Mouse (Mus musculus): Measurements from ENCODE around the gene Zfand3. TPM values are rescaled to one million over a fixed set of nuclear protein-coding genes. Genes with fewer than 3 reads are reported as not detected.

Zfand3 gene
- total RNA-seq, 2 experiments from 2014 or later: 9.1 to 16.2 TPM

GRCm38 (mm10) chr17:30051523-30052346, 47.2 kb downstream of the Zfand3 start:
- 0 out of 2 replicates have a peak, but pooled peaks have one; percentile 17 for ATAC-seq (replicated peaks; ENCODE audit: poor library complexity)

- no peak for ATAC-seq (replicated peaks; ENCODE audit: poor library complexity)
These were observed 47.8 kb downstream of the Zfand3 start for GRCm38 (mm10) chr17:30052347-30052742.

GRCm38 (mm10) chr17:30053463-30053862, 48.9 kb downstream of the Zfand3 start:
- peak; percentile 57 for ATAC-seq (replicated peaks; ENCODE audit: poor library complexity)

GRCm38 (mm10) chr17:30053871-30054270, 49.3 kb downstream of the Zfand3 start:
- no peak for ATAC-seq (replicated peaks; ENCODE audit: poor library complexity)

DNA sequence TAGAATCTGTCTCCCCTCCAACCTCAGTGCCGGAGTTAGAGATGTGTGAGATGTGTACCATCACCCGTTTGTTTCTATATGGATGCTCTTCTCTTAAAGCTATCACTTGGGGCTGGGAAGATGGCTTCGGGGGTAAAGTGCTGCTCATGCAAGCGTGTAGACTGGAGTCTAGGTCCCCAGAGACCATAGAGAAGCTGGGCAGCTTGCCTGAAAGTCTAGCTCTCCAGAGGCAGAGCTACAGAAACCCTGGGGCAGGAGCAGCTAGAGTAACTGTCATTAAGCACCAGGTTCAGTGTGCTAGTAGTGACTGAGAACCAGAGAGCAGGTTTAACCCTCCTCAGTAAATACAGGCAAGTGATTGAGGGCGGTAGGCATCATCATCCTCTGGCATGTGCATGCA, 51.7 kb downstream of the Zfand3 start:
- ATAC-seq (replicated peaks; ENCODE audit: poor library complexity): no peak

- ATAC-seq (replicated peaks; ENCODE audit: poor library complexity): no peak
These were observed 54.1 kb downstream of the Zfand3 start for GRCm38 (mm10) chr17:30058594-30058993.

DNA sequence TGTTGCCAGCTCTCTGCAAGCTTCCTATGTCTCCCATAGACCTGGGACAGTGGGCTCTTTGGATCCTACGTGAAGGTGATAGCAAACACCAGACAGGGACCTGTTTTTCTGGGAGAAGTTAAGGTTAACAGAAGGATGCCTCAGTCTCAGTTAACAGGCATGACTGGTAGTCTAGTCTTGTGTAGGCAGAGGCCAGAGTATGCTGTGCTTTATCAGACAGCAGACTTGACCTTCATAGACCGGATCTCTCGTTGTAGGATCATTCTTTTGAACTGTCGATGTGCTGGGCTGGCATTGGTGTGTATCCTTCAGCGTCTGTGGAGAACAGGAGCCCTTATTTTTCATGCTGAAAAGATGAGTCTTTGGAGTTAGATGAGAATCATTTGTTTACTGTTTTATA, 54.5 kb downstream of the Zfand3 start:
- ATAC-seq (replicated peaks; ENCODE audit: poor library complexity): no peak

DNA sequence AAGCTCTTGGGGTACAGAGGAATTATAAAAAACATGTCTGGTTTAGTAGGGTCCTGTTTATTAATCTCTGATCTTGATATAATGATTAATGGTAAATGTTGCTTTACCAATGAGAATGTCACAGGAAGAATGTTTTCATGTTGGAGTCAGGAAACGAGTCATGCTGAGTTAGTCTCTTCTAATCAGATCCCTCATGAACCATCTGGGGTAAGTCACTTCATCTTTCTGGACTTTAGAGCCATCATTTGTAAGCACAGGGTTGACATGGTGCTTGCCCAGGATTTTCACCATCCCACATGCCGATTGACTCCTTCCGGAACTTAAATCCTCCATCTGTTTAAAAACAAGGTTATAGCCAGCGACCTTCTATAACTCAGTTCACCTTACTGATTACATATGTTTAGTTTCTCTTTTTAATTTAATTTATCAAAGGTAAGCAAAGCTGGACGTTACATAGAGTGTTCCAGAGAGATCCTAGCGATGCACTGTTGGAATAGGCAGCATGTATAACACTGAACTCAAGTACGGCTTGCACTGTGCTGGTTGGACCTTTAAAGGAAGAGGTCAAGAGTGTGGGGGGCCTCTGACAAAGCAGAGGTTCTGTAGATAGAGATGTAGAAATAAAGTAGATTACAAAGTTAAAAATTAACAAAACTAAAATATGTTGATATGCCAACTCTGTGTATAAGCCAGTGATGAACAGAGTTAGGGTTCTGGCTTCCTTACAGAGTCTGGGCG, 56.7 kb downstream of the Zfand3 start:
- no peak for ATAC-seq (replicated peaks; ENCODE audit: poor library complexity)

DNA sequence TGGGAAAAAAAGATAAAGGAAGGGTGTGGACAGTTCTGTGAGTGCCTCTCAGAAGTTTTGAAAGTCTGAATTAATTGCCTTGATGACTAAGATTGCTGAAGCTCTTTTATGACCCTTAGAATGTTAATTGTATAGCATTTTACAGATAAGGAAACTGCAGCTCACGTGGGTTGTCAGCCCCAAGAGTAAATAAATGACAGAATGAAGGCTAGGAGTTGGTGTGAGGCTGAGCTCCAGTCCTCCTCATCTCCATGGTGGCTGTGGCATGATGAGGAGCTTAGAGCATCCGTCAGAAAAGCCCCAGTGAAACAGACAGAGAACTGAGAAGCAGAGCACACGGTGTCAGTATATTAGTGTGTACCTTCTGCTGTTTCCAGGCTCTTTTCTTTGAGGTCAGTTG, 59.3 kb downstream of the Zfand3 start:
- ATAC-seq (replicated peaks; ENCODE audit: poor library complexity): no peak

GRCm38 (mm10) chr17:30064746-30065145, 60.2 kb downstream of the Zfand3 start:
- ATAC-seq (replicated peaks; ENCODE audit: poor library complexity): no peak

- no peak for ATAC-seq (replicated peaks; ENCODE audit: poor library complexity)
These were observed 65.2 kb downstream of the Zfand3 start for GRCm38 (mm10) chr17:30069776-30070175.

GRCm38 (mm10) chr17:30070631-30071030, 66.1 kb downstream of the Zfand3 start:
- ATAC-seq (replicated peaks; ENCODE audit: poor library complexity): no peak

GRCm38 (mm10) chr17:30072613-30073012, 68.1 kb downstream of the Zfand3 start:
- ATAC-seq (replicated peaks; ENCODE audit: poor library complexity): no peak

DNA sequence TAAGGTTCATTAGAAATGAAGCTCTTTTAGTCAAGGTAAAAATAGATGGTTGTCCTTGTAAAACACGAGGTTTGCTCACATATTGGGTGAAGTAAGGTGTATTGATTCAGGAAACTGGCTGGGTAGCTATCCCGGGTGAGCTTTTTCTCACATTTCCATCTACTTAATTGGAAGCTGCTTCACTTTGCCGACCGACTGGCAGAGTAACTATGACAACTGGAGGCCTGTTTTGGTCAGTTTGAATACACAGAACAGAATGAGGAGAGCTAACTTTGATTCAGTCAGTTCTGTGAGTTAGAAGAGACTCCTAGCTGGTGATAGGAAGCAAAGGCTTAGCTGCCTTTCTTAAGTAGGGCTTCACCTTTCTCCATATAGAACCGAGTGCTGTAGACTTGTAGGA, 71.4 kb downstream of the Zfand3 start:
- ATAC-seq (replicated peaks; ENCODE audit: poor library complexity): no peak

DNA sequence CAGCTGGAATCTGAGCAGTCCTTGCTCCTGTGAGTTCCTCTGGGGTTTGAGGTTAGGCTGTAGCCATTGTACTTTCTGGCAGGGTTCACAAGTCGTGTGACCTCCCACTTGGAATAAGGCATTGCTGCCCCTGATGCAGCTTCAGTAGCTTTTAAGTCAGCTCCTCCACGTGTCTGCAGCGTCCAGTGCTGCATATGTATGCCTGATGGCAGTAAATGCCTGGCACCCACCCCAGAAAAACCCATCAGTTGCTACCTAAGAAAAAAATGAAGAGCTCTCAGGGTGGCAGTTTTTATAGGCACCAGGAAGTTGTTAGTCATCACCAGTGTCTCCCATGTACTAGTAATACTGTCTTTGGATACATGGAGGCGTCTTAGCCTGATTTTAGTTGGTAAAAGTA, 79.5 kb downstream of the Zfand3 start:
- no peak for ATAC-seq (replicated peaks; ENCODE audit: poor library complexity)

DNA sequence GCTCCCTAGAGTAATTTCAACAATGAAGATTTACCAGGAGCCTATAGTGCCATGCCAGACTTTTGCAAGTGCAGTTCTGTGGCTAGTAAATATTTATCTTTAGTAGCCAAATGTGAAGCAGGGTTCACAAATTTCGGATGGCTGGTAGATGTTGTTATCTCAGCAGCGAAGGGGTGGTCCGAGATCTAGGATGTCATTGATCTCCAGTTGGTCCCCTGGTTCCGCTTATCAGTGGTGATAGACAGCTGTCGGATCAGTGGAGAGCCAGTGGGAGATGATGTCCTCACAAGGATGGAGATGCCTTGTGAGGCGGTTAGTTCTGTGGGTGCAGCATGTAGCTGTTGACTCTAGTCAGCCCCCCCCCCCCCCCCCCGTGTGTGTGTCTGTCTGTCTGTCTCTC, 82.2 kb downstream of the Zfand3 start:
- ATAC-seq (replicated peaks; ENCODE audit: poor library complexity): no peak

DNA sequence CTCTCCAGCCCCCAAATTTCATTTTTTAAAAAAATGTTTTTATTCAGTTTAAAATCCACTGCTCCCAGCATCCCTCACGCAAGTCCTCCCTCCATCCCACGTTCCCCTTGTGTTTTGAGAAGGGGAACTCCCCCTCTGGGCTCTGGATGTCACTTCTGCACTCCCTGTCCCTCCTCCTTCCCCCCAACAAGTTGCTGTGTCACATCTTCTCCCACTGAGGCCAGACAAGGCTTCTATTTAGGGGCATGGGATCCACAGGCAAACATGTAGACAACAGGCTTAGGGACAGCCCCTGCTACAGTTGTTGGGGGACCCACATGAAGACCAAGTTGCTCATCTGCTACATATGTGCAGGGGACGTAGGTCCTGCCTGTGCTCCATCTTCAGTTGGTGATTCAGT, 83.9 kb downstream of the Zfand3 start:
- no peak for ATAC-seq (replicated peaks; ENCODE audit: poor library complexity)

- ATAC-seq (replicated peaks; ENCODE audit: poor library complexity): peak; percentile 95
These were observed 85.9 kb downstream of the Zfand3 start for GRCm38 (mm10) chr17:30090416-30090815.

GRCm38 (mm10) chr17:30093148-30093749, 88.7 kb downstream of the Zfand3 start:
- no peak for ATAC-seq (replicated peaks; ENCODE audit: poor library complexity)

DNA sequence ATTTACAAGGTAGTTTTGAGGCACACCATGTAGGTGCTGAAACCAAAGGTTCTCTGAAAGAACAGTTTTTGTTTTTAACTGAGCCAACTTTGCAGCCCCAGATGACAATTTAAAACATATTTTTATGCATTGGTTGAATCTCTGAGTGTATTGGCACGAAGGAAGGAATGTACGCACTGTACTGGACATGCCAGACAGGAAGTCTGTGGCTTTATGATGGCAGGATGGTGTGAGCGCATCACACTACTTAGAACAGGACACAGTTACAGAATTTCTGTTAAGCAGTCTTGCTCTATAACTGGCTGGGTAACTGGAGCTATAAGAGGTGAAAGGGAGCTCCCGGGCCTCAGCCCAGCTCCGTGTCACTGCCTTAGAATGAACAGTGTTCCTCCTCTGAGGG, 92.6 kb downstream of the Zfand3 start:
- no peak for ATAC-seq (replicated peaks; ENCODE audit: poor library complexity)

DNA sequence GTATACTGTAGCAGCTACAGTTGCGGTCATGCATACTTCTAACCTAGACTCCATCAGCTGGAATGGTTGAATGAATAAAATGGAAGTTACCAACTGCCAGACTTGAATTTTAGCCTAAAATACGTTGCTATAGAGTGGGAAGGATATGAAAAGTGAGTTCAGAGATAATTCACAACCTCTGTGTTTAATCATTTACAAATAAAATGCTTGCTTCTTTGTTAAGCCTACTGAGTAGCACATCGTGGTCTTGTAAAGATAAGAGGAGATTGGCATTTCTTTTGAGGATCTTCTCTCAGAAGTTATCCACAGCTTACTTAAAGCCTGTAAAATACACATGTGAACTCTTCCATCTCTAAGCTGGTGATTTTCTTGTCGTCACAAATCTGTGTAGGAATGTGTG, 93.1 kb downstream of the Zfand3 start:
- no peak for ATAC-seq (replicated peaks; ENCODE audit: poor library complexity)

DNA sequence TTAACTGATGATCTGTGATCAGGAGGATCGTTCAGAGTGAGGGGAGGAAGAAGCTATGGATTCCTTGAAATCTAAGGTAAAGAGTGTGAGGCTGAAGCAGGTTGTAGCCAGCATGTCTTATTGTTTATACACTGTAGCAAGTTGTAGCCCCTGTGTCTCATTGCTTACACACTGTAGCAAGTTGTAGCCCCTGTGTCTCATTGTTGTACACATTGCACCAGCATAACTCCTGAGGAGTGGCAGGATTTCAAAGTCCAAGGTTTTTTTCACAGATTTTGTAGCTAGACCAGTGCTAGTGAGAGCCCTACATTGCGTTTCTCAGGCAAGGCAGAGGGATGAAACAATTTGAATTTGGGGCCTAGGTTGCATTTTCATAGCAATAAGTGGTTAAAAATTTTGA, 95.1 kb downstream of the Zfand3 start:
- ATAC-seq (replicated peaks; ENCODE audit: poor library complexity): no peak

Data from megakaryocyte progenitor cell, adult 5-6 weeks (primary cell).